Mouse (Mus musculus) bone marrow, adult 2 months (tissue): ENCODE results near the gene Ssc4d. TPM values are rescaled to one million over a fixed set of nuclear protein-coding genes. Genes with fewer than 3 reads are reported as not detected.

Source experiments
- H3K27ac ChIP-seq: fragments of 200-500 bp; 2 replicates; pipeline ENCODE4 v1.5.1; 2012; ENCODE audit warnings: low read depth, mild to moderate bottlenecking, control low read depth, inconsistent platforms, low read length; ENCODE audit not compliant: control insufficient read depth, poor library complexity, insufficient read depth
- H3K4me1 ChIP-seq: fragments of 200-500 bp; 2 replicates; pipeline ENCODE4 v1.6.1; 2011; ENCODE audit warnings: low read length; ENCODE audit not compliant: control insufficient read depth, insufficient read depth
- H3K4me3 ChIP-seq: fragments of 200-500 bp; replicated peaks from 2 replicates; pipeline ENCODE3; 2011; ENCODE audit warnings: mild to moderate bottlenecking, low read depth, low read length, control low read depth; ENCODE audit not compliant: control insufficient read depth
- CTCF ChIP-seq: fragments of 200-500 bp; IDR thresholded peaks from 2 replicates; pipeline ENCODE4 v1.5.1; 2011; ENCODE audit warnings: low read length, control low read depth; ENCODE audit not compliant: control insufficient read depth, insufficient read depth
- POLR2A ChIP-seq: fragments of 200-500 bp; IDR thresholded peaks from 2 replicates; pipeline ENCODE4 v1.6.1; 2011; ENCODE audit warnings: low read depth, mild to moderate bottlenecking, control low read depth, low read length, borderline replicate concordance; ENCODE audit not compliant: control insufficient read depth
- WGBS: fragments of 180-500 bp; shearing (Covaris S2); methylation state at CpG from one replicate; pipeline ENCODE4 v1.1.7; 2018; 5-methylcytosine and 5-hydroxymethylcytosine counted together
- polyA plus RNA-seq: library from polyadenylated mRNA; stranded (reverse); fragments of >200 nt; gene quantifications from 2 replicates; pipeline ENCODE4 v1.2.4, GENCODE M21; 2011; ENCODE audit warnings: low replicate concordance; ENCODE audit not compliant: missing spikeins, insufficient read depth, insufficient read length

The Ssc4d gene
- polyA plus RNA-seq, 1 experiment = 4.0 TPM

- peaks cover 11% of the 10 kb centered on the region for H3K4me1 ChIP-seq
- no peak overlapping the region for H3K4me3 ChIP-seq
- TF ChIP-seq POLR2A = no peak
- no peak for TF ChIP-seq CTCF
Observed at GRCm38 (mm10) chr5:135958367-135958766, 16.0 kb downstream of the Ssc4d start.

DNA sequence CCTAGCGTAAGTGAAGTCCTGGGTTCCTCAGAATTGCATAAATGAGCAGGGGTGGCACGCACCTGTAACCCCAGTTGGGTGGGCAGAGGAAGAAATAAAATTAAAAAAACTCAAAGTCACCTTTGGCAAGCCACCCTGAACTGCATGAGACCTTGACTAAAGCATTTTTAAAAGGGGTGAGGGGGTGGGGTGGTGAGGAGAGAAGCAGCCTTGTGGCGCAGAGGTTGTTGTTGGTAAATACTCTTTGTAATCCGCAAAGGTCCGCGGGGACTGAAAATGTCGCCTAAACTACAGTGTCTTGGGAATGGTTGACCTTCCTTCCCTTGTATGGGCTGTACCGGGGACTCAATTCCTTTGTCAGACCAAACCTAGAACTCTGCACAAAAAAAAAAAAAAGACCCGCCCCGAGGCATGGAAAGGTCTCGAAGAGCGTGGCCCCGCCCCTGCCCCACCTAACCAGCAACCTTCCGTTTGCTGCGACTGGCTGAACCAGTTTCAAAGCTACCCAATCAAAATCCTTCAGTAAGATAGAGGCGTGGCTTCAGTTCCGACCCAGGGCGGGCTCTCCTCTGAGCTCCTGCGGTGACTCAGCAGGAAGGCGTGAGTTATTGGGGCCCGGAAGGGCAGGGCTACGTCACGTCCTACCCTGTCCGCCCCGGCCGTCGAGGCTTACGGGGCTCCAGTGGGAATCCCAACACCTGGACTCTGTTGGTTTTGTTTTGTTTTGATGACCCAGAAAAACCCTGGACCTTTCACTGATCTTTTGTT lies 16.9 kb downstream of the Ssc4d start:
- Histone ChIP-seq H3K4me1 (peaks cover 10% of the 10 kb centered on the region), H3K4me3 (peak overlapping the region; percentile 58)

More at GRCm38 (mm10) chr5:135958367-135958766, 16.0 kb downstream of the Ssc4d start:
- 87% methylated on average over 4 of the region's 4 CpGs for WGBS
- H3K27ac ChIP-seq = no peak overlapping the region

DNA sequence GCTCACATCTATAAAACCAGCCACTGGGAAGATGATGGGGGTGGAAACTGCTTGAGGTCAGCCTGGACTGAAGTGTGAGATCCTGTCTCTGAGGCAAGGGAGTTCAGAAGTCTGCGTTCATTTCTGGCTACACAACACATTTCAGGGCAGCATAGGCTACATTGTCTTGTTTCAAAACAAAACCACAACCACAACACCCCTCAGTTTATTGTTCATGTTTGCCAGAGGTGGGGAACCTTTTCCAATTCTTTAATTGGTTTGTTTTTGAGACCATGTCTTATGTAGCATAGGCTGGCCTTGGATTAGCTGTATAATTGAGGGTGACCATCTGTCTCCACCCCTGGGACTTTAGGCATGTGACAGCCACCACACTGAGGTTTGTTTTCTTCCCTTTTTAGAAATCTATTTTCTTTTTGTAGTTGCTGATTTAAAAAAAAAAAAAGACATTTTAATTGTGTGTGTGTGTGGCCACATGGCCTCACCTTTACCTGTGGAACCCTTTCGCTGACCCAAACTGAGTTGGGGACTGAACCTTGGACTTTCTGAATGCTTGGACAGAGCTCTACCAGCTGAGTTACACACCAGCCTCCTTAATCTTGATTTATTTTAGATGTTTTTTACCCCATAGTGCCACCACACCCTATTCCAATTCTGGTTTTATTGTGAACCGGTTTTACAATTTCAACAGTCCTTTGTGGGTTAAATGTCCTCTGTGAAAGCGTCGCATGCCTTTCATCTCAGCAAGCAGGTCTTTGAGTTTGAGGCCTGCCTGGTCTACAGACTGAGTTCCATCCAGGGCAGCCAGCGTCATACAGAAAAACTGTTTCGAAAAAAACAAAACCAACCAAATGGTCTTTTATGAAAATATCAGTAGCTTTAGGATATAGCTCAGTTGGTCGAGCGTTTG lies 17.8 kb downstream of the Ssc4d start:
- 60% methylated on average over 9 of the region's 9 CpGs for WGBS
- peaks cover 11% of the 10 kb centered on the region for H3K4me1 ChIP-seq
- H3K27ac ChIP-seq = peak overlapping the region; percentile 90; the same call in 1 of the 2 replicates
- TF ChIP-seq CTCF (no peak), POLR2A (no peak)
- no peak overlapping the region for H3K4me3 ChIP-seq

More for the DNA sequence above, 16.9 kb downstream of the Ssc4d start:
- peak overlapping the region; percentile 90 for H3K27ac ChIP-seq
- 5% methylated on average over 28 of the region's 28 CpGs for WGBS
- TF ChIP-seq CTCF = no peak
- TF ChIP-seq POLR2A = peak; percentile 94

DNA sequence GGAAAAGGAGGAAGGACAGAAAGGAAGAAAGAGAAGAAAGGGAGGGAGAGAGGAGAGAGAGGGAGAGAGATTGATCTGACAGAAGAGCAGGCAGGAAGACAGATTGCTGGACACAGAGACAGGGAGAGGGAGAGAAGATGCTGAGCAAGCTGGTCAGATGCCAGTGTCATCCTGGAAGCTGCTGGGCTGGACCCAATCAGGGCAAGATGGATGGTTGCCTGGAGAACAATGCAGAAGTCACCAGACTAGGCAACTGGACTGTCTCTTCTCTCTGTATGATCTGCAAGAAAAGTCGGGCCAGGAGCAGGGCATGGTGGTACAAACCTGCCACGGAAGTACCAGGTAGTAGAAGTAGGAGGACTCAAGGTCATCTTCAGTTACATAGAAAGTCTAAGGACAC lies 21.5 kb downstream of the Ssc4d start:
- H3K4me3 ChIP-seq = no peak overlapping the region
- no peak overlapping the region for H3K27ac ChIP-seq
- WGBS = 80% methylated on average over 2 of the region's 2 CpGs
- H3K4me1 ChIP-seq = peaks cover 9% of the 10 kb centered on the region
- TF ChIP-seq POLR2A (no peak), CTCF (no peak)

DNA sequence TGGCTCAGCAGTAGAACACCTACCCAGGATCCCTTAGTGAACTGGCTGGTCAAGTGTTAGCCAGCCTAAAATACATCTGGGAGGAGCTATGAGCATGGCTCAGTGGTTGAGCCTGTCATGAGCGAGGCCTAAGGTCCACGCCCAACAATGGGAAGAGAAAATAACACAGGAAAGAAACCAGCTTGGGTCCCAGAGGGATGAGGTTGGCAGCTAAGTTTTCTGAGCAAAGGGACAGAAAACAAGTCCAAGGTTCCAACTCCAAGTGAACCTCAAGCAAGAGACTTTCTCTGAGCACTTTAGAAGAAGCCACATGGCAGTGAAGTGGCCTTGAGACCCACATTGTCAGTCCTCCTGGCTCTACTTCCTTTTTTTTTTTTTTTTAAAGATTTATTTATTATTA lies 22.7 kb downstream of the Ssc4d start:
- TF ChIP-seq CTCF = no peak
- no peak for TF ChIP-seq POLR2A
- Histone ChIP-seq H3K27ac (peak overlapping the region; percentile 55; the same call in 1 of the 2 replicates), H3K4me1 (peaks cover 6% of the 10 kb centered on the region), H3K4me3 (no peak overlapping the region)
- WGBS = 78% methylated on average over 2 of the region's 2 CpGs

DNA sequence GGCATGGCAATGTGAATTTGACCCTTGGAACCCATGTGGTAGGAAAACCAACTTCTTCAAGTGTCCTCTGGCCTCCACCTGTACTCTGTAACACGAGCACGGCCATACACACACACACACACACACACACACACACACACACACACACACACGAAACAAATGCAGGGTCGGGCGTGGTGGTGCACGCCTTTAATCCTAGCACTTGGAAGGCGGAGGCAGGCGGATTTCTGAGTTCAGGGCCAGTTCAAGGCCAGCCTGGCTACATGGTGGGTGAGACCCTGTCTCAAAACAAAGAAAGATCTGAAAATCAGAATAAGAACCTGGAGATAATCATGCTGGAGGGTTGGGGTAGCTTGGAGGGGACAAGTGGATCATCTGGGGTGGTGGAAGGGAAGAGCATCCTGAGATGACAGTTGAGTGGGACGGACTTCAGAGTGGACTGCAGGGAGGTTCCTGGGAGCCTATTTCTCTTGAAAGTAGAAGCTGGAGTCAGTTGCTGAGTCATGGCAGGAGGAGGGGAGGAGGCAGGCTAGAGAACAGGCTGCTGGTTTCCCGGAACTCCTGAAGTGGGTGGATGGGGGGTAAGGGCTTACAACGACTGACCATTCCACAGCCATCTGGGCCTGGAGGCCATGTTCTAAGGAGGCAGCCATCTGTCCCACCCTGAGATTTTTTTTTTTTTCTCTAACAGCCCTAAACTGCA lies 23.5 kb downstream of the Ssc4d start:
- peaks cover 3% of the 10 kb centered on the region for H3K4me1 ChIP-seq
- no peak overlapping the region for H3K4me3 ChIP-seq
- H3K27ac ChIP-seq = no peak overlapping the region
- TF ChIP-seq POLR2A (no peak), CTCF (no peak)
- WGBS = 60% methylated on average over 11 of the region's 11 CpGs

- 82% methylated on average over 5 of the region's 5 CpGs for WGBS
- TF ChIP-seq CTCF (no peak), POLR2A (no peak)
- Histone ChIP-seq H3K27ac (no peak overlapping the region), H3K4me1 (peaks cover 2% of the 10 kb centered on the region), H3K4me3 (no peak overlapping the region)
Observed at GRCm38 (mm10) chr5:135946621-135947020, 27.7 kb downstream of the Ssc4d start.

GRCm38 (mm10) chr5:135945916-135946408 lies 28.4 kb downstream of the Ssc4d start:
- TF ChIP-seq CTCF = no peak
- H3K4me1 ChIP-seq = no peaks in the 10 kb centered on the region; the same call in none of the 2 replicates
- H3K27ac ChIP-seq = no peak overlapping the region; the same call in 1 of the 2 replicates
- WGBS = 84% methylated on average over 10 of the region's 10 CpGs
- H3K4me3 ChIP-seq = no peak overlapping the region
